Mouse (Mus musculus) neural tube, embryonic 12.5 days (tissue): ENCODE measurements around the gene Npas2. TPM values are rescaled to one million over a fixed set of nuclear protein-coding genes. Genes with fewer than 3 reads are reported as not detected.

Experiments used
- ATAC-seq: fragments of 200-750 bp; cut with Nextera tagmentation; 2 replicates; pipeline ENCODE4 v1.8.0; 2017; ENCODE audit warnings: low read depth, mild to moderate bottlenecking, moderate TSS enrichment, moderate library complexity; ENCODE audit not compliant: low FRiP score
- H3K27ac ChIP-seq: fragments of 300-500 bp; sonication (generic); 2 replicates; pipeline ENCODE4 v1.5.1; 2016
- H3K27me3 ChIP-seq: fragments of 300-500 bp; sonication (generic); replicated peaks from 2 replicates; pipeline ENCODE4 v1.6.1; 2016; ENCODE audit warnings: mild to moderate bottlenecking
- H3K36me3 ChIP-seq: fragments of 300-500 bp; sonication (generic); 2 replicates; pipeline ENCODE4 v1.6.1; 2016; ENCODE audit warnings: mild to moderate bottlenecking
- H3K4me1 ChIP-seq: fragments of 300-500 bp; sonication (generic); 2 replicates; pipeline ENCODE4 v1.6.1; 2016
- H3K4me2 ChIP-seq: fragments of 300-500 bp; sonication (generic); replicated peaks from 2 replicates; pipeline ENCODE4 v1.6.1; 2016; ENCODE audit warnings: mild to moderate bottlenecking
- H3K4me3 ChIP-seq: fragments of 300-500 bp; sonication (generic); 2 replicates; pipeline ENCODE4 v1.5.1; 2016
- H3K9ac ChIP-seq: fragments of 300-500 bp; sonication (generic); 2 replicates; pipeline ENCODE4 v1.6.1; 2016; ENCODE audit warnings: mild to moderate bottlenecking
- H3K9me3 ChIP-seq: fragments of 300-500 bp; sonication (generic); 2 replicates; pipeline ENCODE4 v1.6.1; 2016; ENCODE audit warnings: mild to moderate bottlenecking
- WGBS: fragments of 180-500 bp; shearing (Covaris S2); methylation state at CpG from one replicate; pipeline ENCODE4 v1.1.7; 2016; 5-methylcytosine and 5-hydroxymethylcytosine counted together
- polyA plus RNA-seq: library from polyadenylated mRNA; unstranded; fragments of >200 nt; fragmentation: Nextera tagmentation; extraction: Ambion mirVana; gene quantifications from 2 replicates; pipeline ENCODE4 v1.2.1, GENCODE M21; 2016

Npas2 gene
- polyA plus RNA-seq, 1 experiment from 2014 or later: 0.08 TPM

- no peaks in the 10 kb centered on the region for H3K36me3 ChIP-seq
- H3K9me3 ChIP-seq: no peaks in the 10 kb centered on the region
- H3K4me3 ChIP-seq: no peak overlapping the region
- ATAC-seq: no peak
- no peak overlapping the region for H3K27ac ChIP-seq
- H3K9ac ChIP-seq: no peak overlapping the region
- H3K4me1 ChIP-seq: no peaks in the 10 kb centered on the region
- H3K27me3 ChIP-seq: no peaks in the 10 kb centered on the region
- WGBS: 93% methylated on average over 9 of the region's 9 CpGs
- H3K4me2 ChIP-seq: no peak overlapping the region
These were observed 104.8 kb downstream of the Npas2 start for GRCm38 (mm10) chr1:39298294-39298693.

- Histone ChIP-seq H3K4me3 (no peak overlapping the region), H3K9me3 (no peaks in the 10 kb centered on the region), H3K4me1 (no peaks in the 10 kb centered on the region), H3K9ac (no peak overlapping the region), H3K36me3 (no peaks in the 10 kb centered on the region), H3K4me2 (no peak overlapping the region), H3K27ac (no peak overlapping the region), H3K27me3 (no peaks in the 10 kb centered on the region)
- 91% methylated on average over 9 of the region's 9 CpGs for WGBS
- no peak for ATAC-seq
These were observed 106.7 kb downstream of the Npas2 start for GRCm38 (mm10) chr1:39300243-39300642.

- no peak for ATAC-seq
- Histone ChIP-seq H3K9me3 (no peaks in the 10 kb centered on the region), H3K4me2 (no peak overlapping the region), H3K4me1 (no peaks in the 10 kb centered on the region), H3K27ac (no peak overlapping the region), H3K27me3 (no peaks in the 10 kb centered on the region), H3K36me3 (no peaks in the 10 kb centered on the region), H3K9ac (no peak overlapping the region), H3K4me3 (no peak overlapping the region)
- WGBS: 93% methylated on average over 6 of the region's 6 CpGs
These were observed 107.1 kb downstream of the Npas2 start for GRCm38 (mm10) chr1:39300676-39301075.

- Histone ChIP-seq H3K4me2 (no peak overlapping the region), H3K4me3 (no peak overlapping the region), H3K27me3 (no peaks in the 10 kb centered on the region), H3K9me3 (no peaks in the 10 kb centered on the region), H3K4me1 (no peaks in the 10 kb centered on the region), H3K27ac (no peak overlapping the region), H3K9ac (no peak overlapping the region), H3K36me3 (no peaks in the 10 kb centered on the region)
- WGBS: 92% methylated on average over 7 of the region's 7 CpGs
- ATAC-seq: no peak
These were observed 108.7 kb downstream of the Npas2 start for GRCm38 (mm10) chr1:39302246-39302645.

- Histone ChIP-seq H3K4me3 (no peak overlapping the region), H3K9me3 (no peaks in the 10 kb centered on the region), H3K36me3 (no peaks in the 10 kb centered on the region), H3K4me2 (no peak overlapping the region), H3K4me1 (no peaks in the 10 kb centered on the region), H3K27me3 (no peaks in the 10 kb centered on the region), H3K9ac (no peak overlapping the region), H3K27ac (no peak overlapping the region)
- 90% methylated on average over 4 of the region's 4 CpGs for WGBS
- no peak for ATAC-seq
These were observed 109.6 kb downstream of the Npas2 start for GRCm38 (mm10) chr1:39303054-39303649.

- no peaks in the 10 kb centered on the region for H3K9me3 ChIP-seq
- no peak for ATAC-seq
- no peaks in the 10 kb centered on the region for H3K27me3 ChIP-seq
These were observed 113.8 kb downstream of the Npas2 start for GRCm38 (mm10) chr1:39307291-39307690.

GRCm38 (mm10) chr1:39307971-39308370 is 114.4 kb downstream of the Npas2 start:
- H3K27ac ChIP-seq: no peak overlapping the region
- no peak overlapping the region for H3K4me3 ChIP-seq
- no peaks in the 10 kb centered on the region for H3K36me3 ChIP-seq
- no peak overlapping the region for H3K4me2 ChIP-seq
- H3K9me3 ChIP-seq: no peaks in the 10 kb centered on the region
- no peaks in the 10 kb centered on the region for H3K27me3 ChIP-seq
- peaks cover 6% of the 10 kb centered on the region; the same call in 1 of the 2 replicates for H3K4me1 ChIP-seq
- 84% methylated on average over 2 of the region's 2 CpGs for WGBS
- ATAC-seq: no peak
- no peak overlapping the region for H3K9ac ChIP-seq

More at GRCm38 (mm10) chr1:39307291-39307690, 113.8 kb downstream of the Npas2 start:
- H3K36me3 ChIP-seq: no peaks in the 10 kb centered on the region
- no peak overlapping the region for H3K9ac ChIP-seq
- H3K4me3 ChIP-seq: no peak overlapping the region
- no peak overlapping the region for H3K27ac ChIP-seq
- H3K4me1 ChIP-seq: peaks cover 1% of the 10 kb centered on the region; the same call in 1 of the 2 replicates
- H3K4me2 ChIP-seq: no peak overlapping the region

- ATAC-seq: no peak
- no peaks in the 10 kb centered on the region for H3K27me3 ChIP-seq
- H3K36me3 ChIP-seq: no peaks in the 10 kb centered on the region
- H3K9me3 ChIP-seq: no peaks in the 10 kb centered on the region
- no peak overlapping the region for H3K27ac ChIP-seq
- no peak overlapping the region for H3K9ac ChIP-seq
- H3K4me1 ChIP-seq: peaks cover 6% of the 10 kb centered on the region; the same call in 1 of the 2 replicates
- no peak overlapping the region for H3K4me2 ChIP-seq
- H3K4me3 ChIP-seq: no peak overlapping the region
- WGBS: 93% methylated on average over 7 of the region's 7 CpGs
These were observed 116.0 kb downstream of the Npas2 start for GRCm38 (mm10) chr1:39309548-39309947.

GRCm38 (mm10) chr1:39312345-39312967 is 118.9 kb downstream of the Npas2 start:
- no peaks in the 10 kb centered on the region for H3K9me3 ChIP-seq
- no peak overlapping the region for H3K9ac ChIP-seq
- no peaks in the 10 kb centered on the region for H3K27me3 ChIP-seq
- 44% methylated on average over 25 of the region's 25 CpGs for WGBS
- H3K27ac ChIP-seq: no peak overlapping the region
- peak overlapping the region; percentile 23; the same call in 1 of the 2 replicates for H3K4me2 ChIP-seq
- H3K36me3 ChIP-seq: no peaks in the 10 kb centered on the region
- ATAC-seq: 0 out of 2 replicates have a peak, but pooled peaks have one; percentile 25
- H3K4me1 ChIP-seq: peaks cover 6% of the 10 kb centered on the region; the same call in 1 of the 2 replicates
- no peak overlapping the region for H3K4me3 ChIP-seq

GRCm38 (mm10) chr1:39313352-39314245 is 120.1 kb downstream of the Npas2 start:
- no peak for ATAC-seq

GRCm38 (mm10) chr1:39317935-39318334 is 124.4 kb downstream of the Npas2 start:
- Histone ChIP-seq H3K27ac (no peak overlapping the region), H3K9ac (no peak overlapping the region), H3K4me1 (no peaks in the 10 kb centered on the region), H3K27me3 (no peaks in the 10 kb centered on the region), H3K9me3 (no peaks in the 10 kb centered on the region), H3K36me3 (no peaks in the 10 kb centered on the region), H3K4me3 (no peak overlapping the region), H3K4me2 (no peak overlapping the region)
- no peak for ATAC-seq
- 92% methylated on average over 2 of the region's 2 CpGs for WGBS

More at GRCm38 (mm10) chr1:39313352-39314245, 120.1 kb downstream of the Npas2 start:
- 83% methylated on average over 10 of the region's 10 CpGs for WGBS
- Histone ChIP-seq H3K4me2 (no peak overlapping the region), H3K36me3 (no peaks in the 10 kb centered on the region), H3K9me3 (no peaks in the 10 kb centered on the region), H3K27ac (no peak overlapping the region), H3K4me3 (no peak overlapping the region), H3K27me3 (no peaks in the 10 kb centered on the region), H3K4me1 (peaks cover 6% of the 10 kb centered on the region; the same call in 1 of the 2 replicates), H3K9ac (no peak overlapping the region)

GRCm38 (mm10) chr1:39318870-39319269 is 125.3 kb downstream of the Npas2 start:
- H3K9ac ChIP-seq: no peak overlapping the region
- 82% methylated on average over 7 of the region's 7 CpGs for WGBS
- no peak overlapping the region for H3K4me2 ChIP-seq
- no peak overlapping the region for H3K27ac ChIP-seq
- no peaks in the 10 kb centered on the region for H3K9me3 ChIP-seq
- no peaks in the 10 kb centered on the region for H3K36me3 ChIP-seq
- no peaks in the 10 kb centered on the region for H3K4me1 ChIP-seq
- no peak for ATAC-seq
- H3K4me3 ChIP-seq: no peak overlapping the region
- no peaks in the 10 kb centered on the region for H3K27me3 ChIP-seq
